Mouse (Mus musculus) heart, embryonic 11.5 days (tissue): ENCODE measurements around the gene Gm20388. TPM values are rescaled to one million over a fixed set of nuclear protein-coding genes. Genes with fewer than 3 reads are reported as not detected.
A peak's percentile ranks its signal among the peaks of the same experiment; 100 is the strongest.

Experiments
- ATAC-seq: fragments of 200-750 bp; cut with Nextera tagmentation; replicated peaks from 2 replicates; pipeline ENCODE4 v1.8.0; 2017; ENCODE audit warnings: moderate library complexity; ENCODE audit not compliant: insufficient number of reproducible peaks, low FRiP score, low TSS enrichment
- H3K27ac ChIP-seq: fragments of 300-500 bp; sonication (generic); 2 replicates; pipeline ENCODE4 v1.5.1; 2014; ENCODE audit warnings: mild to moderate bottlenecking, low read depth, low read length
- H3K27me3 ChIP-seq: fragments of 300-500 bp; sonication (generic); 2 replicates; pipeline ENCODE4 v1.6.1; 2014; ENCODE audit warnings: mild to moderate bottlenecking, low read length, mixed read lengths; ENCODE audit not compliant: control insufficient read depth, insufficient read depth
- H3K36me3 ChIP-seq: fragments of 300-500 bp; sonication (generic); 2 replicates; pipeline ENCODE4 v1.6.1; 2014; ENCODE audit warnings: mild to moderate bottlenecking, low read length, moderate library complexity, mixed read lengths; ENCODE audit not compliant: control insufficient read depth, insufficient read depth
- H3K4me1 ChIP-seq: fragments of 300-500 bp; sonication (generic); 2 replicates; pipeline ENCODE4 v1.6.1; 2014; ENCODE audit warnings: low read length; ENCODE audit not compliant: control insufficient read depth, insufficient read depth
- H3K4me2 ChIP-seq: fragments of 300-500 bp; sonication (generic); 2 replicates; pipeline ENCODE4 v1.6.1; 2014; ENCODE audit warnings: mild to moderate bottlenecking, moderate library complexity
- H3K4me3 ChIP-seq: fragments of 300-500 bp; sonication (generic); 2 replicates; pipeline ENCODE4 v1.5.1; 2014; ENCODE audit warnings: low read depth, low read length
- H3K9ac ChIP-seq: fragments of 300-500 bp; sonication (generic); 2 replicates; pipeline ENCODE4 v1.6.1; 2014; ENCODE audit warnings: mild to moderate bottlenecking, low read depth, low read length, moderate library complexity
- H3K9me3 ChIP-seq: fragments of 300-500 bp; sonication (generic); replicated peaks from 2 replicates; pipeline ENCODE4 v1.6.1; 2016; ENCODE audit warnings: low read length; ENCODE audit not compliant: control insufficient read depth
- WGBS: fragments of 180-500 bp; shearing (Covaris S2); extraction: QIAGEN DNeasy Blood & Tissue Kit; methylation state at CpG from one replicate; pipeline ENCODE4 v1.1.7; 2014; ENCODE audit not compliant: insufficient replicate concordance; 5-methylcytosine and 5-hydroxymethylcytosine counted together
- polyA plus RNA-seq: library from polyadenylated mRNA; unstranded; fragments of >200 nt; fragmentation: Nextera tagmentation; extraction: Ambion mirVana; gene quantifications from 2 replicates; pipeline ENCODE4 v1.2.1, GENCODE M21; 2014

The Gm20388 gene
- polyA plus RNA-seq, 1 experiment from 2014 or later: 6.4 TPM

GRCm38 (mm10) chr8:123066101-123066683 is 3155.6 kb downstream of the Gm20388 start:
- H3K4me2 ChIP-seq: peak overlapping the region; percentile 78
- peak overlapping the region; percentile 93 for H3K4me3 ChIP-seq
- H3K9ac ChIP-seq: peak overlapping the region; percentile 99
- WGBS: 38% methylated on average over 7 of the region's 7 CpGs
- H3K36me3 ChIP-seq: peaks cover 3% of the 10 kb centered on the region; the same call in 1 of the 2 replicates
- H3K27ac ChIP-seq: peak overlapping the region; percentile 94
- peaks cover 18% of the 10 kb centered on the region for H3K4me1 ChIP-seq
- H3K27me3 ChIP-seq: no peaks in the 10 kb centered on the region
- ATAC-seq: no peak
- no peaks in the 10 kb centered on the region for H3K9me3 ChIP-seq

GRCm38 (mm10) chr8:123071176-123071575 is 3160.5 kb downstream of the Gm20388 start:
- Histone ChIP-seq H3K4me2 (no peak overlapping the region), H3K27ac (no peak overlapping the region), H3K9me3 (no peaks in the 10 kb centered on the region), H3K27me3 (no peaks in the 10 kb centered on the region), H3K4me3 (no peak overlapping the region), H3K9ac (no peak overlapping the region), H3K4me1 (peaks cover 8% of the 10 kb centered on the region), H3K36me3 (peaks cover 12% of the 10 kb centered on the region)
- WGBS: 69% methylated on average over 4 of the region's 4 CpGs
- ATAC-seq: no peak

- no peaks in the 10 kb centered on the region for H3K9me3 ChIP-seq
- no peak overlapping the region for H3K4me3 ChIP-seq
- H3K9ac ChIP-seq: no peak overlapping the region
- peaks cover 33% of the 10 kb centered on the region for H3K36me3 ChIP-seq
- no peak for ATAC-seq
- no peaks in the 10 kb centered on the region for H3K4me1 ChIP-seq
- H3K27me3 ChIP-seq: no peaks in the 10 kb centered on the region
- no peak overlapping the region for H3K4me2 ChIP-seq
- H3K27ac ChIP-seq: no peak overlapping the region
- WGBS: 70% methylated on average over 6 of the region's 6 CpGs
Measured at GRCm38 (mm10) chr8:123077213-123077612, 3166.6 kb downstream of the Gm20388 start.

GRCm38 (mm10) chr8:123082993-123083392 is 3172.4 kb downstream of the Gm20388 start:
- no peaks in the 10 kb centered on the region for H3K4me1 ChIP-seq
- H3K9me3 ChIP-seq: no peaks in the 10 kb centered on the region
- ATAC-seq: no peak
- H3K27me3 ChIP-seq: no peaks in the 10 kb centered on the region
- H3K4me2 ChIP-seq: no peak overlapping the region
- 85% methylated on average over 6 of the region's 6 CpGs for WGBS
- H3K4me3 ChIP-seq: no peak overlapping the region
- H3K27ac ChIP-seq: no peak overlapping the region
- H3K36me3 ChIP-seq: peaks cover 45% of the 10 kb centered on the region
- H3K9ac ChIP-seq: no peak overlapping the region

- no peak overlapping the region for H3K4me3 ChIP-seq
- no peaks in the 10 kb centered on the region for H3K4me1 ChIP-seq
- peaks cover 43% of the 10 kb centered on the region for H3K36me3 ChIP-seq
- H3K27ac ChIP-seq: no peak overlapping the region
- H3K27me3 ChIP-seq: no peaks in the 10 kb centered on the region
- H3K9ac ChIP-seq: no peak overlapping the region
- no peak for ATAC-seq
- H3K4me2 ChIP-seq: no peak overlapping the region
- 90% methylated on average over 12 of the region's 12 CpGs for WGBS
- H3K9me3 ChIP-seq: no peaks in the 10 kb centered on the region
Measured at GRCm38 (mm10) chr8:123083610-123084009, 3173.0 kb downstream of the Gm20388 start.

- Histone ChIP-seq H3K4me2 (no peak overlapping the region), H3K36me3 (peaks cover 52% of the 10 kb centered on the region), H3K4me3 (no peak overlapping the region), H3K9me3 (no peaks in the 10 kb centered on the region), H3K27me3 (no peaks in the 10 kb centered on the region), H3K27ac (no peak overlapping the region), H3K4me1 (no peaks in the 10 kb centered on the region), H3K9ac (no peak overlapping the region)
- 86% methylated on average over 9 of the region's 9 CpGs for WGBS
- ATAC-seq: no peak
Measured at GRCm38 (mm10) chr8:123087289-123087688, 3176.6 kb downstream of the Gm20388 start.

- no peak overlapping the region for H3K4me3 ChIP-seq
- H3K9me3 ChIP-seq: no peaks in the 10 kb centered on the region
- no peak for ATAC-seq
- no peak overlapping the region for H3K27ac ChIP-seq
- H3K4me2 ChIP-seq: no peak overlapping the region
- WGBS: 89% methylated on average over 11 of the region's 11 CpGs
- no peak overlapping the region for H3K9ac ChIP-seq
- H3K36me3 ChIP-seq: peaks cover 26% of the 10 kb centered on the region
- H3K27me3 ChIP-seq: no peaks in the 10 kb centered on the region
- H3K4me1 ChIP-seq: peaks cover 2% of the 10 kb centered on the region; the same call in 1 of the 2 replicates
Measured at GRCm38 (mm10) chr8:123097216-123097615, 3186.6 kb downstream of the Gm20388 start.

GRCm38 (mm10) chr8:123097786-123098584 is 3187.3 kb downstream of the Gm20388 start:
- Histone ChIP-seq H3K4me3 (no peak overlapping the region), H3K27ac (no peak overlapping the region), H3K9ac (no peak overlapping the region), H3K36me3 (peaks cover 26% of the 10 kb centered on the region), H3K9me3 (no peaks in the 10 kb centered on the region), H3K4me2 (no peak overlapping the region), H3K27me3 (no peaks in the 10 kb centered on the region), H3K4me1 (peaks cover 2% of the 10 kb centered on the region; the same call in 1 of the 2 replicates)
- no peak for ATAC-seq
- WGBS: 81% methylated on average over 12 of the region's 12 CpGs
